Mouse (Mus musculus) bone marrow, adult 2 months (tissue): ENCODE data around the gene Myl10.

Experiments
- CTCF ChIP-seq: fragments of 200-500 bp; IDR thresholded peaks from 2 replicates; pipeline ENCODE4 v1.5.1; 2011; ENCODE audit warnings: low read length, control low read depth; ENCODE audit not compliant: control insufficient read depth, insufficient read depth
- POLR2A ChIP-seq: fragments of 200-500 bp; IDR thresholded peaks from 2 replicates; pipeline ENCODE4 v1.6.1; 2011; ENCODE audit warnings: low read depth, mild to moderate bottlenecking, control low read depth, low read length, borderline replicate concordance; ENCODE audit not compliant: control insufficient read depth

DNA sequence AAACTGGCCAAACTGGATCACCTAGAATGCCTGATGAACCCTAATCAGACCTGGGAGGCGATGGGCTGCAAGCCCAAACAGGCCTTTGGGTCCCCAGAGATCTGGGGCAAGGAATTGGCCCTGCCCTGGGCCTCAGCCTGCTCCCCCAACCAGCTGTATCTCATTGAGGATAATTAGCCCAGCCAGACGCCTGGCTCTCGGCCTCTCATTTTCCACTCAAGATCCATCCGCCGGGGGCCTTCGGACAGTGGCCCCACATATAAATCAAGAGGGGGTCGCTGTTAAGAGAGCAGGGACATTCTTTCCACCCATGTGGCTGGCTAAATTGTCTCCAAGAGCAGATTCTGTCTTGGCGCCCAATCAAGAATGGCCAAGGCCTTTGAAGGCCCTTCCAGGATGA is 11.2 kb downstream of the Myl10 start:
- no peak for TF ChIP-seq POLR2A
- no peak for TF ChIP-seq CTCF
